Mouse (Mus musculus) embryonic fibroblast, embryonic 13.5 days (primary cell): ENCODE data around the gene Twf2. TPM values are rescaled to one million over a fixed set of nuclear protein-coding genes. Genes with fewer than 3 reads are reported as not detected.

ENCODE experiments used
- H3K27ac ChIP-seq: 2 replicates; pipeline ENCODE4 v1.5.1; 2012; ENCODE audit warnings: low read length, control low read depth, inconsistent platforms; ENCODE audit not compliant: insufficient read depth
- H3K4me1 ChIP-seq: 2 replicates; pipeline ENCODE4 v1.6.1; 2011; ENCODE audit warnings: low read length; ENCODE audit not compliant: control insufficient read depth, insufficient read depth
- H3K4me3 ChIP-seq: 2 replicates; pipeline ENCODE4 v1.5.1; 2011; ENCODE audit warnings: mild to moderate bottlenecking, control low read depth, low read length; ENCODE audit not compliant: insufficient read depth
- CTCF ChIP-seq: IDR thresholded peaks from 2 replicates; pipeline ENCODE4 v1.5.1; 2011; ENCODE audit warnings: mild to moderate bottlenecking, control low read depth, low read length, moderate library complexity, borderline replicate concordance; ENCODE audit not compliant: insufficient read depth
- POLR2A ChIP-seq: IDR thresholded peaks from 2 replicates; pipeline ENCODE4 v1.6.1; 2011; ENCODE audit warnings: low read depth, mild to moderate bottlenecking, control low read depth, low read length, moderate library complexity
- polyA plus RNA-seq: library from polyadenylated mRNA; stranded (reverse); fragments of >200 nt; gene quantifications from 2 replicates; pipeline ENCODE4 v1.2.4, GENCODE M21; 2011; ENCODE audit warnings: low read depth; ENCODE audit not compliant: missing spikeins, insufficient read length

The Twf2 gene
- polyA plus RNA-seq, 1 experiment = 17.6 TPM

GRCm38 (mm10) chr9:106258990-106259389 is 56.1 kb downstream of the Twf2 start:
- Histone ChIP-seq H3K4me1 (no peaks in the 10 kb centered on the region), H3K27ac (no peak overlapping the region), H3K4me3 (no peak overlapping the region)
- TF ChIP-seq POLR2A (no peak), CTCF (no peak)

GRCm38 (mm10) chr9:106261058-106261457 is 58.1 kb downstream of the Twf2 start:
- H3K4me3 ChIP-seq = no peak overlapping the region
- no peaks in the 10 kb centered on the region for H3K4me1 ChIP-seq
- H3K27ac ChIP-seq = no peak overlapping the region
- no peak for TF ChIP-seq CTCF
- no peak for TF ChIP-seq POLR2A

GRCm38 (mm10) chr9:106261491-106261890 is 58.6 kb downstream of the Twf2 start:
- TF ChIP-seq POLR2A = no peak
- TF ChIP-seq CTCF = no peak
- Histone ChIP-seq H3K4me1 (no peaks in the 10 kb centered on the region), H3K4me3 (no peak overlapping the region), H3K27ac (no peak overlapping the region)

- H3K4me1 ChIP-seq = no peaks in the 10 kb centered on the region
- TF ChIP-seq CTCF (no peak), POLR2A (no peak)
- H3K4me3 ChIP-seq = no peak overlapping the region
- no peak overlapping the region for H3K27ac ChIP-seq
Observed at GRCm38 (mm10) chr9:106262075-106262474, 59.2 kb downstream of the Twf2 start.

GRCm38 (mm10) chr9:106263381-106263924 is 60.5 kb downstream of the Twf2 start:
- no peak for TF ChIP-seq POLR2A
- TF ChIP-seq CTCF = no peak

More at GRCm38 (mm10) chr9:106263381-106263924, 60.5 kb downstream of the Twf2 start:
- Histone ChIP-seq H3K27ac (no peak overlapping the region), H3K4me3 (no peak overlapping the region), H3K4me1 (no peaks in the 10 kb centered on the region)

Other genes with a start within 250 kb of the Twf2 start
- gene Col6a5, start 242.5 kb upstream of the Twf2 start, polyA plus RNA-seq = 0.39 TPM in 1 of 2 replicates, not detected in the other
- gene Col6a4, start 106.3 kb upstream of the Twf2 start, polyA plus RNA-seq = 0.50 and 1.4 TPM in 2 replicates
- 1.2 and 2.0 TPM in 2 replicates for gene Glyctk, start 45.0 kb upstream of the Twf2 start, polyA plus RNA-seq
- 94.0 and 120 TPM in 2 replicates for gene Wdr82, start 32.2 kb upstream of the Twf2 start, polyA plus RNA-seq
- 30.9 and 31.7 TPM in 2 replicates for gene Ppm1m, start 3.4 kb upstream of the Twf2 start, polyA plus RNA-seq
- gene Tlr9, start 19.5 kb downstream of the Twf2 start, polyA plus RNA-seq = not detected in 2 replicates
- gene Alas1, start 45.5 kb downstream of the Twf2 start, polyA plus RNA-seq = 54.2 and 54.7 TPM in 2 replicates
- gene Poc1a, start 78.0 kb downstream of the Twf2 start, polyA plus RNA-seq = 9.4 and 12.0 TPM in 2 replicates
- gene Dusp7, start 165.5 kb downstream of the Twf2 start, polyA plus RNA-seq = 63.0 and 67.2 TPM in 2 replicates
- 346 and 369 TPM in 2 replicates for gene Rpl29, start 226.3 kb downstream of the Twf2 start, polyA plus RNA-seq
- gene Acy1, start 235.2 kb downstream of the Twf2 start, polyA plus RNA-seq = 14.9 and 16.0 TPM in 2 replicates
- 16.4 and 16.8 TPM in 2 replicates for gene Abhd14b, start 244.4 kb downstream of the Twf2 start, polyA plus RNA-seq
- gene Abhd14a, start 244.6 kb downstream of the Twf2 start, polyA plus RNA-seq = 29.7 and 31.3 TPM in 2 replicates